Mouse (Mus musculus) erythroblast, embryonic 14.5 days (primary cell): ENCODE results near the gene Map3k7cl.

Source experiments
- GATA1 ChIP-seq: IDR thresholded peaks from 2 replicates; pipeline ENCODE4 v1.6.1; 2012; ENCODE audit warnings: low read length, inconsistent platforms, mixed read lengths
- TAL1 ChIP-seq: IDR thresholded peaks from 3 replicates; pipeline ENCODE4 v1.6.1; 2012; ENCODE audit warnings: low read length, inconsistent platforms, mixed read lengths

DNA sequence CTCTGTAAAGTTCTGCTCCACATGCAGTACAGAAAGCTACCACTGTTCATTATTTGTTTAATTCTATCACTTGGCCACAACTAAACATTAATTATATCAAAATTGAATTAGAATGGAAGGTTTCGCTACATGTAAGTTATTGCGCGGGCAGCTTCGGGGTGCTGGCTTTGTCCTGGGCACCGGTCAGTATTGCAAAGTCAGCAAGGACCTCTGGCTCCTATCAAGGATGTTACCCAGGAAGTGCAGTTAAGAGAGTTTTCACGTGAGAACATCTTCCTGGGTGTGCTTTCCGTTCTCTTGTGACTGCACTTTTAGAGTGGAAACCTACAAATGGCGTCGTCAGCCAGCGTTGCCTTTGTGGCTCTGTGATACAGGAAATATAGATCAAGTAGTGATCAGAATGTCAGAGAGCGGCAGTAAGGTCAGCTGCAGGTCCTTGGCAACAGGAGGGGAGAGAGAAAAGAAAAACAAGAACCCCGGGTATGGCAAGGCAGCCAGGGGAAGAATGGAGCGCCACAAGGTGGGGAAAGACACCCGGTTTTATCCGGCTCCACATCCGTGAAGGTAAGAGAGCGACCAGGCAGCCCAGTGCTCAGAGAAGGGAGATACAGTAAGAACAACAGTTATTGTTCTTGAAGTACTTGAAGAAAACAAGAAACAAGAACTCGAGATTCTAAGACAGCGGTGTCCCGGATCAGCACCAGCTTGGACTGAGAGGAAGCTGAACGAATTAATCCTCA, 57.6 kb downstream of the Map3k7cl start:
- no peak for TF ChIP-seq GATA1
- no peak for TF ChIP-seq TAL1
